Mouse (Mus musculus): ENCODE measurements around the gene Olfr893. TPM values are rescaled to one million over a fixed set of nuclear protein-coding genes. Genes with fewer than 3 reads are reported as not detected.

The Olfr893 gene
- not detected for polyA plus RNA-seq (2017; shearing (Covaris generic))

GRCm38 (mm10) chr9:38208065-38208464 lies at the start of gene Olfr893:
Gene Olfr893 (plus strand): TSS chr9:38208365.

GRCm38 (mm10) chr9:38180721-38181120 lies 27.4 kb upstream of the Olfr893 start, which contains the start of gene Olfr891:
Gene Olfr891 (minus strand): TSS chr9:38180821.

GRCm38 (mm10) chr9:38217755-38218154 lies 9.6 kb downstream of the Olfr893 start, which contains the start of gene Olfr894:
Gene Olfr894 (plus strand): TSS chr9:38218055.

GRCm38 (mm10) chr9:38252474-38252873 lies 44.3 kb downstream of the Olfr893 start, which contains the start of gene Olfr143:
Gene Olfr143 (plus strand): TSS chr9:38252774.

Other genes with a start within 250 kb of the Olfr893 start
- gene Olfr881, start 216.5 kb upstream of the Olfr893 start, polyA plus RNA-seq (2017; shearing (Covaris generic)): 0.17 TPM
- not detected for gene Olfr883, start 182.6 kb upstream of the Olfr893 start, polyA plus RNA-seq (2017; shearing (Covaris generic))
- gene Olfr884, start 161.8 kb upstream of the Olfr893 start, polyA plus RNA-seq (2017; shearing (Covaris generic)): not detected
- gene Olfr885, start 147.0 kb upstream of the Olfr893 start, polyA plus RNA-seq (2017; shearing (Covaris generic)): not detected
- gene Olfr887, start 124.3 kb upstream of the Olfr893 start, polyA plus RNA-seq (2017; shearing (Covaris generic)): 0.25 TPM
- gene Olfr888, start 100.2 kb upstream of the Olfr893 start, polyA plus RNA-seq (2017; shearing (Covaris generic)): not detected
- 0.12 TPM for gene Olfr889, start 93.2 kb upstream of the Olfr893 start, polyA plus RNA-seq (2017; shearing (Covaris generic))
- 0.12 TPM for gene Olfr890, start 65.8 kb upstream of the Olfr893 start, polyA plus RNA-seq (2017; shearing (Covaris generic))
- gene Olfr891, start 27.5 kb upstream of the Olfr893 start, polyA plus RNA-seq (2017; shearing (Covaris generic)): not detected
- gene Olfr894, start 9.7 kb downstream of the Olfr893 start, polyA plus RNA-seq (2017; shearing (Covaris generic)): not detected
- gene Olfr143, start 44.4 kb downstream of the Olfr893 start, polyA plus RNA-seq (2017; shearing (Covaris generic)): not detected
- not detected for gene Olfr895, start 59.5 kb downstream of the Olfr893 start, polyA plus RNA-seq (2017; shearing (Covaris generic))
- gene Olfr896-ps1, start 82.7 kb downstream of the Olfr893 start, polyA plus RNA-seq (2017; shearing (Covaris generic)): not detected
- gene Olfr25, start 120.7 kb downstream of the Olfr893 start, polyA plus RNA-seq (2017; shearing (Covaris generic)): not detected
- 0.15 TPM for gene Olfr898, start 140.0 kb downstream of the Olfr893 start, polyA plus RNA-seq (2017; shearing (Covaris generic))
- gene Olfr250, start 158.5 kb downstream of the Olfr893 start, polyA plus RNA-seq (2017; shearing (Covaris generic)): 0.15 TPM
- not detected for gene Olfr251, start 168.7 kb downstream of the Olfr893 start, polyA plus RNA-seq (2017; shearing (Covaris generic))
- not detected for gene Olfr147, start 193.3 kb downstream of the Olfr893 start, polyA plus RNA-seq (2017; shearing (Covaris generic))
- gene Olfr901, start 221.1 kb downstream of the Olfr893 start, polyA plus RNA-seq (2017; shearing (Covaris generic)): not detected
- not detected for gene Olfr902, start 239.3 kb downstream of the Olfr893 start, polyA plus RNA-seq (2017; shearing (Covaris generic))